Mouse (Mus musculus): ENCODE measurements around the gene Ppp2r1a.
A peak's percentile ranks its signal among the peaks of the same experiment; 100 is the strongest.

The Ppp2r1a gene

GRCm38 (mm10) chr17:20944985-20945891 is at the start of gene Ppp2r1a:
TSS of gene Ppp2r1a (plus strand) at chr17:20945311.
- peak; percentile 98 to 99 for DNase-seq

GRCm38 (mm10) chr17:20904991-20905390 is 40.1 kb upstream of the Ppp2r1a start, which contains the start of gene Vmn1r231:
TSS of gene Vmn1r231 (minus strand) at chr17:20905091.
- DNase-seq: no peak

- DNase-seq: no peak
Measured at GRCm38 (mm10) chr17:20919614-20920013, 25.5 kb upstream of the Ppp2r1a start, which contains the start of gene Vmn1r232. TSS of gene Vmn1r232 (minus strand) at chr17:20919714.

GRCm38 (mm10) chr17:20944226-20944625 is 885 bp upstream of the Ppp2r1a start:
- no peak for DNase-seq

- peak in 1 of 2 experiments; percentile 21 for DNase-seq
Measured at GRCm38 (mm10) chr17:20946026-20946565, 985 bp downstream of the Ppp2r1a start.

GRCm38 (mm10) chr17:20946636-20947035 is 1.5 kb downstream of the Ppp2r1a start:
- DNase-seq: no peak

GRCm38 (mm10) chr17:20960386-20960785 is 15.3 kb downstream of the Ppp2r1a start:
- no peak for DNase-seq

GRCm38 (mm10) chr17:20965421-20965820 is 20.3 kb downstream of the Ppp2r1a start:
- DNase-seq: no peak

- DNase-seq: peak in 1 of 2 experiments; percentile 31
Measured at GRCm38 (mm10) chr17:20966681-20967080, 21.6 kb downstream of the Ppp2r1a start.

GRCm38 (mm10) chr17:20993716-20994115 is 48.6 kb downstream of the Ppp2r1a start:
- DNase-seq: no peak

GRCm38 (mm10) chr17:20996364-20996763 is 51.3 kb downstream of the Ppp2r1a start, which contains the start of gene Vmn1r233:
TSS of gene Vmn1r233 (minus strand) at chr17:20996464.
- DNase-seq: no peak

- DNase-seq: peak; percentile 92 to 95
Measured at GRCm38 (mm10) chr17:21008382-21009331, 63.5 kb downstream of the Ppp2r1a start, which contains the start of gene Zfp160. TSS of gene Zfp160 (plus strand) at chr17:21008903.

GRCm38 (mm10) chr17:21009726-21010125 is 64.6 kb downstream of the Ppp2r1a start:
- no peak for DNase-seq

All from kidney, postnatal 36 days (tissue).